Mouse (Mus musculus) MN1 (cell line): ENCODE data around the gene Chrm4.

Experiments
- DNase-seq: peaks from one replicate; pipeline ENCODE4 v3.0.0-alpha.2; 2016; ENCODE audit warnings: low spot score

Gene Chrm4

GRCm38 (mm10) chr2:91963443-91963932 lies 36.4 kb downstream of the Chrm4 start:
- peak; percentile 95 for DNase-seq

GRCm38 (mm10) chr2:91964610-91965204 lies 37.7 kb downstream of the Chrm4 start:
- no peak for DNase-seq

- no peak for DNase-seq
Measured at GRCm38 (mm10) chr2:91965417-91965816, 38.4 kb downstream of the Chrm4 start.

GRCm38 (mm10) chr2:91966367-91966766 lies 39.3 kb downstream of the Chrm4 start:
- DNase-seq: no peak

- DNase-seq: no peak
Measured at GRCm38 (mm10) chr2:91967962-91968361, 40.9 kb downstream of the Chrm4 start.

- DNase-seq: peak; percentile 26
Measured at GRCm38 (mm10) chr2:91971231-91972097, 44.4 kb downstream of the Chrm4 start.

GRCm38 (mm10) chr2:91972121-91972566 lies 45.1 kb downstream of the Chrm4 start:
- no peak for DNase-seq

GRCm38 (mm10) chr2:91973416-91974135 lies 46.5 kb downstream of the Chrm4 start:
- DNase-seq: no peak

GRCm38 (mm10) chr2:91975581-91976541 lies 48.8 kb downstream of the Chrm4 start, which contains the start of gene Dgkz:
TSS of gene Dgkz (minus strand) at chr2:91975864.
- DNase-seq: no peak

- DNase-seq: no peak
Measured at GRCm38 (mm10) chr2:91977960-91978359, 50.9 kb downstream of the Chrm4 start.
